Mouse (Mus musculus) brain, embryonic 14.5 days (tissue): ENCODE results near the gene Cd63.

ENCODE experiments used
- CTCF ChIP-seq: fragments of 200-500 bp; IDR thresholded peaks from 2 replicates; pipeline ENCODE4 v1.5.1; 2012; ENCODE audit warnings: inconsistent platforms, mild to moderate bottlenecking, moderate library complexity, borderline replicate concordance; ENCODE audit not compliant: insufficient read depth, insufficient read length; ENCODE audit errors: extremely low read depth
- POLR2A ChIP-seq: fragments of 200-500 bp; IDR thresholded peaks from 2 replicates; pipeline ENCODE4 v1.6.1; 2012; ENCODE audit warnings: mild to moderate bottlenecking, inconsistent platforms, borderline replicate concordance; ENCODE audit not compliant: poor library complexity, insufficient read depth, insufficient read length, severe bottlenecking; ENCODE audit errors: extremely low read depth

GRCm38 (mm10) chr10:128923013-128923691 is 22.4 kb downstream of the Cd63 start:
- TF ChIP-seq CTCF (0 out of 2 replicates have a peak, but pooled peaks have one; percentile 14), POLR2A (peak; percentile 24; the same call in 1 of the 2 replicates)
